Mouse (Mus musculus) ES-Bruce4 (cell line): Measurements from ENCODE around the gene Gm973. TPM values are rescaled to one million over a fixed set of nuclear protein-coding genes. Genes with fewer than 3 reads are reported as not detected.

Experiments
- H3K27ac ChIP-seq: 2 replicates; pipeline ENCODE4 v1.5.1; 2012; ENCODE audit warnings: low read length, inconsistent platforms; ENCODE audit not compliant: insufficient read depth
- H3K27me3 ChIP-seq: 2 replicates; pipeline ENCODE4 v1.6.1; 2012; ENCODE audit warnings: mild to moderate bottlenecking, low read length, inconsistent platforms; ENCODE audit not compliant: control insufficient read depth, poor library complexity, insufficient read depth, severe bottlenecking
- H3K36me3 ChIP-seq: 2 replicates; pipeline ENCODE4 v1.6.1; 2012; ENCODE audit warnings: inconsistent platforms, mild to moderate bottlenecking, low read length, moderate library complexity; ENCODE audit not compliant: control insufficient read depth, poor library complexity, insufficient read depth, severe bottlenecking
- H3K4me1 ChIP-seq: one replicate; pipeline ENCODE4 v1.8.1; 2011; ENCODE audit warnings: low read length; ENCODE audit not compliant: control insufficient read depth, insufficient read depth
- H3K4me3 ChIP-seq: 2 replicates; pipeline ENCODE4 v1.5.1; 2011; ENCODE audit warnings: low read depth, mild to moderate bottlenecking, low read length
- H3K9ac ChIP-seq: 2 replicates; pipeline ENCODE4 v1.6.1; 2012; ENCODE audit warnings: low read depth, mild to moderate bottlenecking, inconsistent platforms; ENCODE audit not compliant: poor library complexity, severe bottlenecking
- H3K9me3 ChIP-seq: replicated peaks from 2 replicates; pipeline ENCODE4 v1.6.1; 2012; ENCODE audit warnings: mild to moderate bottlenecking, low read length, inconsistent platforms; ENCODE audit not compliant: control insufficient read depth, poor library complexity, insufficient read depth, severe bottlenecking
- CTCF ChIP-seq: IDR thresholded peaks from one replicate; pipeline ENCODE4 v1.8.1; 2011; ENCODE audit warnings: low read depth, low read length
- EP300 ChIP-seq: IDR thresholded peaks from 2 replicates; pipeline ENCODE4 v1.6.1; 2011; ENCODE audit warnings: low read depth, low read length; ENCODE audit not compliant: insufficient read depth
- POLR2A ChIP-seq: IDR thresholded peaks from one replicate; pipeline ENCODE4 v1.8.1; 2011; ENCODE audit warnings: low read length; ENCODE audit not compliant: insufficient read depth
- polyA plus RNA-seq: library from polyadenylated mRNA; stranded (reverse); fragments of >200 nt; gene quantifications from 2 replicates; pipeline ENCODE4 v1.2.4, GENCODE M21; 2011; ENCODE audit warnings: low read depth; ENCODE audit not compliant: missing spikeins, insufficient read depth, insufficient read length

Gene Gm973
- polyA plus RNA-seq, 1 experiment = 2.4 TPM

- Histone ChIP-seq H3K27ac (no peak overlapping the region), H3K9ac (no peak overlapping the region), H3K4me1 (no peaks in the 10 kb centered on the region), H3K36me3 (no peaks in the 10 kb centered on the region), H3K9me3 (no peaks in the 10 kb centered on the region), H3K27me3 (no peaks in the 10 kb centered on the region; the same call in 1 of the 2 replicates), H3K4me3 (no peak overlapping the region)
- no peak for TF ChIP-seq EP300
- no peak for TF ChIP-seq POLR2A
- TF ChIP-seq CTCF = no peak
These were observed 16.7 kb upstream of the Gm973 start for GRCm38 (mm10) chr1:59499327-59499726.

- no peaks in the 10 kb centered on the region; the same call in 1 of the 2 replicates for H3K27me3 ChIP-seq
- H3K9me3 ChIP-seq = no peaks in the 10 kb centered on the region
- H3K4me1 ChIP-seq = no peaks in the 10 kb centered on the region
- no peaks in the 10 kb centered on the region for H3K36me3 ChIP-seq
- TF ChIP-seq POLR2A (no peak), EP300 (no peak)
- H3K9ac ChIP-seq = no peak overlapping the region
- no peak overlapping the region for H3K4me3 ChIP-seq
- H3K27ac ChIP-seq = no peak overlapping the region
These were observed 13.7 kb upstream of the Gm973 start for GRCm38 (mm10) chr1:59502355-59502754.

- Histone ChIP-seq H3K9ac (no peak overlapping the region), H3K27me3 (no peaks in the 10 kb centered on the region), H3K4me3 (no peak overlapping the region), H3K27ac (no peak overlapping the region), H3K9me3 (no peaks in the 10 kb centered on the region), H3K36me3 (no peaks in the 10 kb centered on the region), H3K4me1 (no peaks in the 10 kb centered on the region)
- TF ChIP-seq CTCF (no peak), POLR2A (no peak), EP300 (no peak)
These were observed 12.3 kb upstream of the Gm973 start for GRCm38 (mm10) chr1:59503659-59504301.

- Histone ChIP-seq H3K4me3 (no peak overlapping the region), H3K27me3 (no peaks in the 10 kb centered on the region), H3K9me3 (no peaks in the 10 kb centered on the region), H3K9ac (no peak overlapping the region), H3K27ac (no peak overlapping the region), H3K4me1 (no peaks in the 10 kb centered on the region), H3K36me3 (no peaks in the 10 kb centered on the region)
- TF ChIP-seq CTCF = no peak
- TF ChIP-seq EP300 = no peak
These were observed 11.8 kb upstream of the Gm973 start for GRCm38 (mm10) chr1:59504302-59504700.

GRCm38 (mm10) chr1:59508463-59509139 lies 7.5 kb upstream of the Gm973 start:
- Histone ChIP-seq H3K4me1 (no peaks in the 10 kb centered on the region), H3K27me3 (no peaks in the 10 kb centered on the region), H3K36me3 (no peaks in the 10 kb centered on the region), H3K4me3 (no peak overlapping the region), H3K27ac (no peak overlapping the region), H3K9ac (no peak overlapping the region), H3K9me3 (no peaks in the 10 kb centered on the region)
- no peak for TF ChIP-seq CTCF
- no peak for TF ChIP-seq POLR2A
- no peak for TF ChIP-seq EP300

- no peaks in the 10 kb centered on the region for H3K9me3 ChIP-seq
- no peak overlapping the region for H3K9ac ChIP-seq
- no peak overlapping the region for H3K4me3 ChIP-seq
- H3K36me3 ChIP-seq = no peaks in the 10 kb centered on the region
- TF ChIP-seq POLR2A = no peak
- no peak for TF ChIP-seq CTCF
- no peak for TF ChIP-seq EP300
- H3K4me1 ChIP-seq = peaks cover 2% of the 10 kb centered on the region
- H3K27me3 ChIP-seq = no peaks in the 10 kb centered on the region
- no peak overlapping the region for H3K27ac ChIP-seq
These were observed 4.3 kb upstream of the Gm973 start for GRCm38 (mm10) chr1:59511566-59512270.
